Mouse (Mus musculus) cerebral cortex, adult 2 months (tissue): ENCODE data around the gene Clk4.

ENCODE experiments used
- WGBS: fragments of 180-500 bp; shearing (Covaris S2); methylation state at CpG from one replicate; pipeline ENCODE4 v1.1.7; 2018; 5-methylcytosine and 5-hydroxymethylcytosine counted together

Gene Clk4

GRCm38 (mm10) chr11:51261680-51262219, at the start of gene Clk4:
TSS of gene Clk4 (plus strand) at chr11:51261730.
- WGBS, result 76% methylated on average over 3 of the region's 3 CpGs

- 87% methylated on average over 7 of the region's 7 CpGs for WGBS
Measured at GRCm38 (mm10) chr11:51214021-51214420, 47.5 kb upstream of the Clk4 start.

GRCm38 (mm10) chr11:51219396-51219980, 42.0 kb upstream of the Clk4 start:
- 87% methylated on average over 12 of the region's 12 CpGs for WGBS

- 97% methylated on average over 11 of the region's 11 CpGs for WGBS
Measured at GRCm38 (mm10) chr11:51220308-51220707, 41.2 kb upstream of the Clk4 start, which contains the start of gene Gm12569. TSS of gene Gm12569 (plus strand) at chr11:51220473.

- 43% methylated on average over 4 of the region's 4 CpGs for WGBS
Measured at GRCm38 (mm10) chr11:51227104-51227503, 34.4 kb upstream of the Clk4 start.

- WGBS, result 87% methylated on average over 9 of the region's 9 CpGs
Measured at GRCm38 (mm10) chr11:51234626-51235025, 26.9 kb upstream of the Clk4 start.

- 90% methylated on average over 2 of the region's 2 CpGs for WGBS
Measured at GRCm38 (mm10) chr11:51242897-51243296, 18.6 kb upstream of the Clk4 start.

- WGBS, result 91% methylated on average over 4 of the region's 4 CpGs
Measured at GRCm38 (mm10) chr11:51257006-51257405, 4.5 kb upstream of the Clk4 start.

GRCm38 (mm10) chr11:51262342-51263285, 1.1 kb downstream of the Clk4 start, which contains the start of gene BC049762:
TSS of gene BC049762 (minus strand) at chr11:51263046.
- WGBS, result 7% methylated on average over 57 of the region's 57 CpGs

GRCm38 (mm10) chr11:51263286-51263831, 1.8 kb downstream of the Clk4 start:
- 1% methylated on average over 50 of the region's 50 CpGs for WGBS

- WGBS, result 9% methylated on average over 6 of the region's 6 CpGs
Measured at GRCm38 (mm10) chr11:51264352-51264751, 2.8 kb downstream of the Clk4 start.

GRCm38 (mm10) chr11:51265326-51265725, 3.8 kb downstream of the Clk4 start:
- WGBS, result 18% methylated on average over 3 of the region's 3 CpGs

GRCm38 (mm10) chr11:51274418-51274817, 12.9 kb downstream of the Clk4 start:
- 76% methylated on average over 1 of the region's 1 CpGs for WGBS

GRCm38 (mm10) chr11:51289564-51290041, 28.1 kb downstream of the Clk4 start, which contains the start of gene Col23a1:
TSS of gene Col23a1 (plus strand) at chr11:51289920.
- WGBS, result 1% methylated on average over 35 of the region's 38 CpGs

- 9% methylated on average over 66 of the region's 74 CpGs for WGBS
Measured at GRCm38 (mm10) chr11:51290066-51290955, 28.8 kb downstream of the Clk4 start.

GRCm38 (mm10) chr11:51293956-51294530, 32.5 kb downstream of the Clk4 start:
- WGBS, result 47% methylated on average over 2 of the region's 2 CpGs

GRCm38 (mm10) chr11:51295742-51296141, 34.2 kb downstream of the Clk4 start:
- WGBS, result 63% methylated on average over 3 of the region's 3 CpGs

- 83% methylated on average over 4 of the region's 4 CpGs for WGBS
Measured at GRCm38 (mm10) chr11:51298691-51299090, 37.2 kb downstream of the Clk4 start.

GRCm38 (mm10) chr11:51302396-51302795, 40.9 kb downstream of the Clk4 start:
- 95% methylated on average over 5 of the region's 5 CpGs for WGBS

GRCm38 (mm10) chr11:51303981-51304553, 42.5 kb downstream of the Clk4 start:
- WGBS, result 68% methylated on average over 12 of the region's 12 CpGs
